Mouse (Mus musculus) adipocyte (in vitro differentiated cells): ENCODE measurements around the gene Sbk1.
A peak's percentile ranks its signal among the peaks of the same experiment; 100 is the strongest.

Experiments used
- DNase-seq: peaks from one replicate; pipeline ENCODE4 v3.0.0-alpha.2; 2016; ENCODE audit warnings: low spot score

The Sbk1 gene

DNA sequence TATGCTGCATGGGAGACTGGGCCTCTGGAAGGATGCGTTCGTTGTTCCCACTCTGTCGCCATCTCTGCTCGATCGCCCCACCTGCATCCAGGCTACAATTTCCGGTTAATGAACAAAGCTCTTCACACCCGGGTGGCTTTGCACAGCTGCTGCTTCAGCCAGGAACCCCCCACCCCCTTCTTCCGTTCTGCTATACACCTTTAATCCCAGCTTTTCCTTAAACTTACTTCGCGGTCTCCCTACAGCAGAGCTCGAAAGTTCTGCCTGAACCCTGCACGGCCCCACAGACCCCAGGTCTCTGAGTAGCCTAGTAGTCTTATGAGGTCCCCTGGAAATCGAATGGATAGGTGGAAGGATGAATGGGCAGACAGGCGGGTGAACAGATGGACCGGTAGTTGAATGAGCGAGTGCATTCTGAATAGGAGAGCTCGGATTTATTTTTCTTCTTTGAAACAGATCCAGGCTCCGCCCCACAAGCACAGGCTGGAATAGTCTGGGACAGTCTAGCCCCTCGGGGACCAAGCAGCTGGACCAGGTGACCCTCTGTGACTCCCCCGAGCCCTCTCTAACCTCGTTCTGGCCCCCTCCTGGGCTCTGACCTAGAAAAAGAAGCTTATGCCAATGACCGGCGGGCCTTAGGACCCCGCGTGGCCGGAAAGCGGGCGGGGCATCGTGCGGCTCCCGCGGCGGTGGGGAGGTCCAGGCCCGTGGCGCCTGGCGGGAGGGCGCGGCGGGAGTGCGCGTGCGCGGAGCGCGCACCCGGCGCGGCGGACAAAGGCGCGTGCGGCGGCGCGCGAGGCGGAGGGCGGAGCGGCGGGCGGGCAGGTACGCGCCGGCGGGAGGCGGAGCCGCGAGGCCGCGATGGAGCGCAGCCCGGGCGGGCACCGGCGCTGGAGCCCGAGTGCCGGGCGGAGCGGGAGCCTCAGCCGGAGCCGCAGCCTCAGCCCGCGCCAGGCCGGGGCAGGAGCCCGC, at the start of gene Sbk1:
Gene Sbk1, plus strand, starts transcription at position 908 of the 972 bp plus-strand sequence.
- DNase-seq = peak; percentile 76

DNA sequence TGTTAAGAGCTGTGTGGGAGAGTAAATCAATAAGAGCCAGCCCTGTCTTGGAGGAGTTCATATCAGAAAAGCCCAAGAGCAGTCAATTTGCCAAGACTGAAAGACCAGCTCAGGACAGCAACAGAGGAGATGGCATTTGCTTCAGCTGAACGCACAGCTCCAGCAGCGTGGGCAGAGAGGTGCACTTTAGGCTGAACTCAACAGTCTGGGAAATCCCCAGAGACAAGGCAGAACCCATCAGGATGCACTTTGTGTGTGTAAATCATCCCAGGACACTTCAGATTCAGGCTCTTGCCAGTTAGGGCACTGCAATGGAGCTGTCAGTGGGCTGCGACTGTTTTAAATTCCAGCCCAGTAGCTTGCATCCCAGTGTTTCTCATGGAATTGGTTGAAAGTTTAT, 49.7 kb upstream of the Sbk1 start:
- DNase-seq = peak; percentile 28

DNA sequence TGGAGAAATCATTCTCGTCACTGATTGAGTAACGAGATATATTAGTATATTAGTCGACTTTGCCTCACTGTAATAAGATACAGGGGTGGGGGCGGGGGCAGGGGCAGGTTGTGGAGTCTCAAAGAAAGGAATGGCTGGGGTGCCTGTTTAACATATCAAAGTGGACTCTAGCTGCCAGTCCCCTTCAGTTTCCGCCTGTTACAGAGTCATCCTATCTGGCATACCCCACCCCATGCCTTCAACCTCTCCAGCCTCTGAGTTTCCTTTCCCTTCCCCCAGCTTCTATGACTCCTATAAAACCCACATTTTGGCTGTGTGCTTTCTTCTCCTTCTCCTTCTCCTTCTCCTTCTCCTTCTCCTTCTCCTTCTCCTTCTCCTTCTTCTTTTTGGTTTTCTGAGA, 46.3 kb upstream of the Sbk1 start:
- no peak for DNase-seq

DNA sequence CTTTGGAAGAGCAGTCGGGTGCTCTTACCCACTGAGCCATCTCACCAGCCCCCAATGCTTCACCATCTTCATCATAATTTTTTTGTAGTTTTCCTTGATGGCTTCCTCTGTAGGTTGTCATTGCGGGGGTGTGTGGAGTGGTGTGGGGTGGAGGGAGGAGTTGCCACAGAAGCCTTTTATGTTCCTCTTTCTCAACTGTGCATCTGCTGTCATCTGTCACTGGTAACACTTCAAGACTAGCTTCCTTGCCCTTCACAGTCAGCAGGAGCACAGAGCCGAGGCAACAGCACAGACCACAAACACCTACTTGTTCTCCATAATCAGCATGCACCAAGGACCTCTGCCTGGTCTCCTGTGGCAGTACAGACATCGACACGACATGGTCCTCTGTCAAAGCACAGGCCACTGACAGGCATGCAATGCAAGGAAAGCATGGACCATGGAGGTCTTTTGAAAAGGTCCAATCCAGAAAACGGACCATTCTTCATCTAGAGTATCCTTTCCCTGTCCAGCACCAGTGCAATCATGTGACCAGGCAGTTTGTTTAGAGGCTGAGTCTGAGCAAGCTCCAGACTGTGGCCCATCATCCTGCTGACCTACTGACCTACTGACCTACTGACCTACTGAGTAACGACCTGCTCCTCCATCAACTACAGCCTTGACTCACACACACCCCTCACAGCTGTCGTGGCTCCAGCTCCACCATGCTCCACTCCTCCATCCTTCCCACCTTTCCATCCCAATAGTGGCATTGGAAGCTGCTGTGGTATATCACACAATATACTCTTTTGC, 41.9 kb upstream of the Sbk1 start:
- no peak for DNase-seq

DNA sequence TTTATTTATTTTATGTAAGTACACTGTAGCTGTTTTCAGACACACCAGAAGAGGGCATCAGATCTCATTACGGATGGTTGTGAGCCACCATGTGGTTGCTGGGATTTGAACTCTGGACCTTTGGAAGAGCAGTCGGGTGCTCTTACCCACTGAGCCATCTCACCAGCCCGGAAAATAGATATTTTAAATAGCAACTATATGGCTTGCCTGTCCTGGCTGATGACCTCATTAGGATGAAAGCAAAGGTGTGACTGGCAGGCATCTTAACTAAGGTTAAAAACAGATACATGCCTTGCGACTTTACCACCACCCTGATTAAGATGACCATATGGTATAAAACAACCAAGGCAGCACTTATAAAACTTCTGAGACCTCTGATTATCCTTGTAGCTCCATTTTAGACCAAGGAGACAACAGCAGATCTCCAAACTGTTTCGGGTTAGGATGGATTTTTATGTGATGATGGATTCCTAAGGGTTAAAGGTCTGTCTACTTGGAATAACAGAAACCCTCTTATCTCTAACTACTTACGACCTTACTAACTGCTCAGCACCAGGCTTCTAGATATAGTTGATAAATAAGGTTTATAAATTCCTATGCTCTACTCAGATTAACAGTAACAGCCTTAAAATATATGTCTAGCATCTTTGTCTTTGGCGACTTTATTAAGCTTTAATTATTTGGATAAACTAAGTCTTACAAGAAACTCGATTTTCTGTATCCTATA, 39.9 kb upstream of the Sbk1 start:
- no peak for DNase-seq

DNA sequence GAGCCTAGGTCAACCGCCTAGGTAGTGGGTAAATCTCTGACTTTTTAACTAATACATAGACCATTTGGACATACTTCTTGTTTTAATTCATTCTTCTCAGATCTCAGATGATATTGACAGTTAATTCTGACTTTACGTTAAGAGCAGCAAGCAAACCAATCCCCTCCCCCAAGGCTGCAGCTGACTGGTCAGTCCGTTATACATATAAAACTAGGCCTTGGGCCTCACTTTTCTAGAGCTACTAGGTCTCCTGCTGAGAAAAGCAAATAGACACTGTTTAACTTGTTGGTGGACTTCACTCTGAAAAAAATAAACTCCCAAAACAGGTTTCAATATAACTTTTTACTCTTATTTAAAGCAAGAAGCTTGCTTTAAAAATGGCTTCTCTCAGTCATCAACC, 37.8 kb upstream of the Sbk1 start:
- no peak for DNase-seq

DNA sequence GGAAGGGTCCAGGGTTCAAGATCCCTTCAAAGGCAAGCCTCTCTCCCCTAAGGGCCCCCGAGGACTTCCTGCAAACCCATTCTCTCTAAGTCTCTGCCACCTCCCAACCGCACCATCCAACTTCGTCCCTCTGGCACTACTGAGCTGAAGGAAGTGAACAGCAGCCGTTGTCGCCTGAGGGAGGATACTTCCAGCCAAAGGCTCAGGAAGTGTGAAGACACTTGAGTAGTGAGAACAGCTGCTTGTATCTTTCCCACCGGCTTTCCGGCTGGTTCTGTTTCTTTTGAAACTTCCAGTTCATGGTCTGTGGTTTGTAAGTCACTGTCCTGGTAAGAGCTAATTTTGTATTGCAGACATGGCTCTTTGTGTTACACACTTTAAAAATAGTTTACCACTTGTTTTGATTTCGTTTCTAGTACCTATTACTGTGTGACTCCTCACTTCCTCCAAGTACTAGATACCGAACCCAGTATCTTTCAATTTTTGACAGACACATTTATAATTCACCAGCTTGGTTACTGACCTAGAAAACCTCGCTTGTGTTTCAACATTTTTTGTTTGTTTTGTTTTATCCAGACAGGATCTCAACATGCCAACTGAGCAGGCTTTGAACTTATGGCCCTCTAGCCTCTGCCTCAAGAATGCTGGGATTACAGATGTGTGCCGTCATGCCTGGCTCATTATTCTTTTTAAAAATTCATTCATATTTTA, 36.2 kb upstream of the Sbk1 start:
- DNase-seq = no peak

DNA sequence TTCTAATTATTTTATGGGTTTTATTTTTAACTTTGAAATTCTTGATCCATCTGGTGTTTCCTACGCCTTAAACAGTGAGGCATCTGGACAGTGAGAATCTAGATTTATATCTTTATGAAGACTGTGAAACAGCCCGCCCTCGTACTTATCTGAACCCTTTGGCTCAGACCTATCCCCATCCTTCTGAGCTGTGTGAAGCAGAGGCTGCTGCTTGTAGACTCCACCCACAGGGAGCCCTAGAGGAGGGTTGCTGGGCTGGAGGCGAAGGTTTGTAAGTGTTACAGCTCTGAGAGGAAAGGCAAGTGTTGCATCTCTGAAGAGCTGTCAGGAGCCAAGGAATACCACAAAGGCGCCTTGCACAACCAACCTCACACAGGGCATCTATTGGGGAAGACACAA, 35.6 kb upstream of the Sbk1 start:
- no peak for DNase-seq

DNA sequence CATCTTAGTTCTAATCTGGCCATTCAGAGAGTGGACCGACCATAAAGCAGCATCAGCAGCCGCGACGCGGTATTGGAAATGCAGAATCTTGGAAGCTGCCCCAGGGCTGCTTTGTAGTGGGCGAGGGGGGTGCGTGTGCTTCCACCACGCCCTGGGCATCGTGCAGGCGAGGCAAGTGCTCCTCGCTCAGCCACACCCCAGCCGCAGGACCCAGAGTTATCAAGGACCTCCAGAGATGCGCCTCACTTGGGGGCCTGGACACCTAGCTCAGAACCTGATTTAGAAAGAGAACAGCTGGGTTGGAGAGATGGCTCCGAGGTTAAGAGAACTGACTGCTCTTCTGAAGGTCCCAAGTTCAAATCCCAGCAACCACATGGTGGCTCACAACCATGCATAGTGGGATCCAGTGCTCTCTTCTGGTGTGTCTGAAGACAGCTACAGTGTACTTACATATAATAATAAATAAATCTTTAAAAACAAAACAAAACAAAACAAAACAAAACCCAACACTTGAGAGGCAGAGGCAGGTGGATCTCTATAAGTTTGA, 31.5 kb upstream of the Sbk1 start:
- DNase-seq = no peak

DNA sequence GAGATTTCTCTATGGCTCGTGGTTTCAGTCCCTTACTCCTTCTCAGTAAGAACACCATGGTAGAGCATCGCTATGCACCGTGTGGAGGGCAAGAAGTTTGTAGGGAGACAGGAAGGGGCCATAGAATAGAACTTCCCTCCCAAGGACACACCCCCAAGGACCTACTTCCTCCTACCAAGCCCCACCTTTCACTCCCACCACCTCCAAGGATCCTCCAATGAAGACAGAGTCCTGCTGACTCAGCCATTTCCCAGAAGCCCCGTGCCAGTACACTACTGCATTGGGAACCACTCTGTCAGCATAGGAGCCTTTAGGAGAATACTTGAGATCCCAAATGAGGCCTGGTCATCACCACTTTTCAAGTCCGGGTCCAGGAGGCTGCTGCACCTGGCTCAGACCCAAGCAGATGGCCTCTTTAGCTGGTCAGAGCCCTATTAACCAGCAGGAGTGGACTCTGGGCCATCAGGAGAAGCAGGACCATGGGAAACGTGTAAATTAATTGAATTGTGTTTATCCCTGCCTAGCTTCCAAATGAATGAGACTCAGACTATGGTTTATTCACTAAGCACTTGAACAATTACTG, 28.2 kb upstream of the Sbk1 start:
- no peak for DNase-seq

DNA sequence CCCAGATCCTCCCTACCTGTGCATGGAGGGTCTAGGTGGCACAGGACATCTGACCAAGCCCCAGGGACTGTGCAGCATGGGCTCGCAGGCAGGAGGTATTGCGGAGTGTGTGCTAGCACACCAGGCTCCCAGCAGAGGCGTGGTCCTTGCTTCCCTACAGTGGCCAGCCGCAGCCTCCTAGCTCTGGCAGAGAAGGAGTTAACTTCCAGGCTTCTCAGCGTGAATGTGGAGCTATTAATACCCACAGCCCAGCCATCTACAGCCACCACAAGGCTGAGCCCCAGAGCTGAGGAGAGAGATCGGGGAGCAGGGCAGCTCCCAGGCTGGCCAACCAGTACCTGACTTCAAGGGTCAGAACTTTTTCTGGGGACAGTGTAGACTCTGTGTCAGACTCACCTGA, 24.3 kb upstream of the Sbk1 start:
- DNase-seq = no peak

DNA sequence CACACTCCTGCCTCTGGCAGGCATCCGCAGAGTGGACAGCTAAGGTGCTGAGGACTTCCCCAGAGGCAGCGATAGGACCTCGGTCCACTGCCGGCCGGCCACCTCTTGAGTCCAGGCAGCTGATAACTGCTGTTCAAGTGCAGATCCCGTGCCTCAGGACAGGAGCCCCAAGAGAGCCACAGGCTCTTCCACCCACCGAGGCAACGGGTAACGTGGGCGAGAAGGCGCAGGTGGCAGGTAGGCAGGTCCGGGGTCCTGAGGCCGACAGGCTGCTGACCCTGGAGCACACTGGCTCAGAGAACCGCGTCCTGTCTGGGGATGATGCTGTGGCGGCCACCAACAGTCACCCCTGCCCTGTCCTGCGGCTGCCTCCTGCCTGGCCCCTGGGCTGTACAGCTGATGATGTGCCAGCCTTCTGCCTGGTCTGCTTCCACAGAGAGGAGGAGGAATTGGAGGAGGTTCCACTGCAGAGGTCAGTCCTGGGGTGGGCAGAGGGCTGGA, 23.7 kb upstream of the Sbk1 start:
- DNase-seq = no peak

DNA sequence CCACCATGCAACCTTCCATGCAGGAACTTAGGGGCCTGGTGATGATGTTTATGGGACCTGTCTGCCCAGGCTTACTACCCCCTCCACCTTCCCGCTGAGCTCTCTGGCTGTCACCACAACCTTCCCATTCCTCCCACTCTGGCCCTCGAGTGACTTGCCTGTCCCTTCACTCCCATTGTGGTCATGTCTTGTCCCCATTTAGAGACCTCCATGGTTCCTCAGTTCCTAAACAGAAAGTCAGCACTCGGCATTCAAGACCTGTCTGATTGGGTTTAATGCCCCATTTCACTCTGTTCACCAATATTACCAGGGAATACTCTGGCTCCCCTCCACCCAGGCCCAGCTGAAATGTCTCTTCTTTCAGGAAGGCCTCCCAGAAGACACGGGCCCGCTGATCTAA, 23.3 kb upstream of the Sbk1 start:
- no peak for DNase-seq

DNA sequence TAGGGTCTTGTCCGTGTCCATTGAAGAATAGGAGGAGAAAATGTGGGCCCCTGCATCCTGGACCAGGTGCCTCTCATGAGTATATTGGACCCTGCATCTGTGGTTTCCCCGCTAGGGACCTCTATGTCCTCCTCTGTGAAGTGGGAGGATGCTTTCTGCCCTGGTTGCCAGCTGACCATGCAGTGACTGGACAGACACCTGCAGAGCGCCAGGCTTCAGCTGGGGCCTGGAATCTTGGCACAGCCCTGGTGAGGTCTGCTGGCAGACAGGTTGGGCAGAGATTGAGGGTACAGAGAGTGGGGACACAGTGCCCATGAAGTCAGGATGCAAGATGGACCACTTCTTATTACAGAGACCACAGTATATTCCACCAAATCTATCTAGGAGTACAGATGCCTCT, 22.4 kb upstream of the Sbk1 start:
- DNase-seq = no peak

DNA sequence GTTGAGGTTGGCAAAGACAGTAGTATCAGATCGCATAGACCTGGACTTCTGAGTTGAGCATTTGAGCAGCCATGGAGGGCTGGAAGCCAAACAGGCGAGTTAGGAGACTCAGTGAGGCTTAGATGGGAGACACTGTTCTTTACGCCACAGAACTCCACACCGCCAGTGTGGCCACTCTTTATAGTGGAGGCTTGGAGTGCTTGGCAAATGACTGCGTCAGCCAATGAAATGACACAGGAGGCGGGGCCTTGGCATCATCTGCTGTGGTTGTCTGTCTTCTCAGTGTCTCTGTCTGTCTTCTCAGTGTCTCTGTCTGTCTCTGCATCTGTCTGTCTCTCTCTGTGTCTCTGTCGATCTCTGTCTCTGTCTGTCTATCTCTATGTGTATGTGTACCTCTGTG, 21.9 kb upstream of the Sbk1 start:
- DNase-seq = no peak

DNA sequence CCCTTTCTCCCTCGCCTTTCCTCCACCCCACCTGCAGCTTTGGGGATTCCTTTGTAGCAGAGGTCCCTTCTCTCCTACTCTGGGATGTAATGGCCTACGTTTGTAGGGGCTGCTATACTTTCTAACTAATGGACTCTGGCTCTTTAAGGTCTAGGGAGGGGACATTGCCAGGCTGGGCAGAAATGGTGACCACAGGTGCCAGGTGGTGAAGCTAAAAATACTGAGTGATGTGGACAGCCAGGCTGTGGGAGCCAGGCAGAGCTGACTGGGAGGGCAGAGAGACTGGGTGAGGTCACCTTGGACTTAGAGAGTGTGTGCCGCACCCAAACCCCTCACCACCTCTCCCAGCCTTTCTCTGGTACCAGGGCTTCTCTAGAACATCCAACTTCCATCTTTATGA, 20.7 kb upstream of the Sbk1 start:
- DNase-seq = no peak

DNA sequence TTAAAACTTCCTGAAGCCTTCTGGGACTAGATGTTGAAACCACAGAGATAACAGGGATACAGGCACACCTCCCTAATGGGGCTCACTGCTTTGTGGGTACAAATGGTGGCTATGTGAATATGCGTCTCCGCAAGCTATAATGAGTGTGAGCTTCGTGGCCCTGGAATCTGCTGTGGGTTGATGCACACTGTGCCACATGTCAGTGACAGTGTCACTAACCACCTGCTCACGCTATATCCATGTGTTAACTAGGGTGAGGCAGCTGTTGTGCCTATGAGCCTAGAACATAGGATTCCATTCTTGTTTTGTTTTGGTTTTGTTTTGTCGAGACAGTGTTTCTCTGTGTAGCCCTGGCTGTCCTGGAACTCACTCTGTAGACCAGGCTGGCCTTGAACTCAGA, 20.2 kb upstream of the Sbk1 start:
- DNase-seq = no peak

DNA sequence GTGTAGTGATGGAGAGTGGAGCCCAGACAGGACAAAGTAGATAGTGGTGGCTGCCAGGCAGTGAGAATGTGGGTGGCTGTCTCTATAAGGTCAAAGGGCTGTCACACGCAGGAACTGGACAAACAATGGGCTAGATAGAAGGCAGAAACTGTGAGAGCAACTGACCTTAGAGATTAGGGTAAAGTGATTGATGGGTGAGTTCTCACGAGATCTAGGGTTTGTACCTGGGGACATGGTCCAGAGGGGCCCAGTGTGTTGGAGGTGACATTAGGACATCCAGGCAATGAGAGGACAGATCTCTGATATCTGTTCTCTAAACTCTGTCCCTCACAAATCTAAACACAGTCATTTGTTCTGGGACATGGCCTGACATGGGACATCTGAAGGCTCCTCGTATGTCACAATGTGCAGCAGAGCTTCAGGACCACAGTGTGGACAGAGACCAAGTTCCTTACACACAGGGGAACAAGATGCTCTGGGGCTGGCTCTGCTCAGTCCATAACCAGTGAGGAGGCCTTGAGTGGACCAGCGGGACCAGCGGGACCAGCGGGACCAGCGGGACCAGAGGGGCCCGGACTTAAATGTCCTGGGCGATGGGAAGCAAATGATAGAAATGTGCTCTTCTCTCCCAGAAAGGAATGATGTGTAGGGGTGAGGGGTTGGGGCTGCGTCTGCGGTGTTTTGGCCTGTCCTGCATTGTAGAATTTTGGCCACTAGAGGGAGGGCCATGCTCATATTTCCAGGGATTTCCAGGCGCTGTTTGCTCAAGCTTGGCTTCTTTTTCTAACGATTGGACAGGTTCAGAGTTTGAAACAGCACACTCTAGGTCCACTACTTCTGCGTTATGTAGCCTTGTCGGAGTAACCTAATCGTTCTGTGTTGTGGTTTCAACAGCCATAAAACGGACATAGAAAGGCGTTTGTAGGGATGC, 11.9 kb upstream of the Sbk1 start:
- DNase-seq = peak; percentile 75

DNA sequence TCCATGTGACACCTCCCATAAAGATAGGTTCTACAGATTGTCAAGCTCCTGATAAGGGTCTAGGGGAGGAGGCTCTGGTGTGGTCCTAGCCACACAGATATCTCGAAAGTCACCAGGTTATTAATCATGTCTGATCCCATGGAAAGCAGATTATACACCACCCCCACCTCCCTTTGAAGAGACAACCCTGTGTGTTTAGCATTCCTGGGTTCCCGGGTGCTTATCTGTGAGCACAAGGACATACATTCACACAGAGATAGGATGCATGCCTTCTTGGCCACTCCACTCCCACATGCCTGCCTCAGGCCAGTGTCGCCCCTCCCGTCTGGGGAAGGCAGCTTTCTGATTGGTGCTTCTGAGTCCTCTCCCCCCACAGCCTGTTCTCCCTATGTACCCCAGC, 10.6 kb upstream of the Sbk1 start:
- no peak for DNase-seq

DNA sequence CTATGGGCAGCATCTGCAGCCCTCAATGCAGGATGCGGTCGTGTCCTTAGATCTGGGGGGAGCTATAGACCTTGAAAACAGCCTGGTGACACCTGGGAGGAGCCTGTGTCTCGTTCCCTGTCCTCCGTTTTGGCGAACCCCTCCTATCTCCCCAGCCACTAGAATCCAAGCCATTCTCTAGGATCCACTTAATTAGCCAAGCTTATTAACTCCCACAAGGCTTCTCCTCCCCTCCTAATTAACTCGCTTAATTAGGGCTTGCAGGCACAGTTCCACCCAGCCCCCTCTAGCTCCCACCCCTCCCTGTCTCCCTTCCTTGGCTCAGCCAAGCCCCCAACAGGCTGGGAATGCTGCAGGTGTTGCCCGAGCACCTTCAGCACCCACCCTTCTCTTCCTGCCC, 8.5 kb upstream of the Sbk1 start:
- DNase-seq = no peak
